Mouse (Mus musculus) left cerebral cortex, postnatal 25 days (tissue): ENCODE measurements at regions not wholly inside any gene's neighbourhood (a gene's known extent, or its start where the extent isn't known, plus 50 kb on each side); places are given as distances from the start of the nearest gene placed in this dataset.
"Not testable (repeated sequence)": the region's sequence is repeated elsewhere in the genome, so short reads cannot be mapped to it uniquely, and the experiment has no call there.

Source experiments
- DNase-seq, 2 experiments: peaks; one replicate each; pipeline ENCODE4 v3.0.0; 2022; ENCODE audit warnings: low spot score in 2 of 2, mixed read lengths in 1 of 2
- intact Hi-C: fragments of 180-260 bp; cut with DNase I; formaldehyde crosslinking; loops from one replicate; pipeline ENCODE4 v1.15.1; 2025

- intact Hi-C loops: no loop called here
- no peak for DNase-seq
These were observed 56.5 kb downstream of the Gm8797 start for GRCm38 (mm10) chr3:5806947-5807575.

DNA sequence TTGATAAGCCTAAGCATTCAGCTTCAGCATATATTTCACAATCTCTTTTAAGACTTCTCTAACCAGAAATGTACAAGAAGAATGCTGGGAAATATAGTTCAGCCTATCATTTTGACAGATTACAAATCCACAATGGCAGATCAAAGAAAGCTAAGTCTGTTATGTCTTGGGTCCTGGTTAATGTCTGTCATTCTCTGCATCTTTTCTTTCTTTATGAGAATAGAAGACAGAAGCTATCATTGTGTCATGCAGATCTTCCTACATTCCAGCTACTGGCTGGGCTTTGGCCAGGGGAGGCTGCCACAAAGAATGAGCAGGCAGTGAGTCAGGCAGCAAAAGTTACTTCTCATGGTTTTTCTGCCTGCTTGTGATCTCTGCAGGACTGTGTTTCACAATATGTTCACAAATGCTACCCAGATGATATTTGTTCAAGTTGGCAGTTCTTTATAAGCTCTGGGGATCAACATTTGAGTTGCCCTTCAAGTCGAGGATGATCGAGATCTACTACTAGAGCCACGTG lies 60.5 kb downstream of the Gm8797 start:
- no peak for DNase-seq
- intact Hi-C loops: no loop called here

DNA sequence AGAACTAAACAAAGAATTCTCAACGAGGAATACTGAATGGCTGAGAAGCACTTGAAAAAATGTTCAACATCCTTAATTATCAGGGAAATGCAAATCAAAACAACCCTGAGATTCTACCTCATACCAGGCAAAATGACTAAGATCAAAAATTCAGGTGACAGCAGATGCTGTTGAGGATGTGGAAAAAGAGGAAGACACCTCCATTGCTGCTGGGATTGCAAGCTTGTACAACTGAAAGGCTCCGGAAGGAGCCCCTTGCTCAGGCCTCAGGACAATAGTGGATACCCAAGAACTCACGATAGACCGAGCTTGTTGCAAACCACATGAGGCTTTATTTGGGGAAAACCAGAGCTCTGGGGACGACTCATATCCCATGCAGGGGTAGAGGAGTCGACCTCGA lies 69.6 kb downstream of the Gm8797 start:
- intact Hi-C loops, DNase-seq: not testable (repeated sequence)

GRCm38 (mm10) chr3:5860237-5860636 lies 109.6 kb downstream of the Gm8797 start:
- peak; percentile 100 for DNase-seq
- intact Hi-C loops: not testable (repeated sequence)

DNA sequence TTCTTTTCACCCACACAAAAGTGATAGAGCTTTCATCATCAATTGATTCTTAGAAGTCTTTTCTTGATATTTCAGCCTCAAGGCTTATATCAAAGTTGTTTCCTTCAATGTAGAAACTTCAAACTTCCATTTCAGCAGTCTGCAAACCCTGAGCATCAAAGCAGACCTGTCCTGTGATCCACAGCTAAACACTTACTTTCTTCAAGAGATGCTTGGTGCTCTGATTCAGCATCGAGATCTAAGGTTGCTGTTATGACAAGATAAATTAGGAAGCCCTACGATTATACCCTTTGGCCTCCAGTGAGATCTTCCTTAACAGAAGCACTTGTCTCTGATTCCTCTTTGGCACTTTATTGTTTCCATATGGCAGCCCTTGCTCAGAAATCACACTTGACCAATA lies 119.8 kb downstream of the Gm8797 start:
- intact Hi-C loops: no loop called here
- DNase-seq: no peak

DNA sequence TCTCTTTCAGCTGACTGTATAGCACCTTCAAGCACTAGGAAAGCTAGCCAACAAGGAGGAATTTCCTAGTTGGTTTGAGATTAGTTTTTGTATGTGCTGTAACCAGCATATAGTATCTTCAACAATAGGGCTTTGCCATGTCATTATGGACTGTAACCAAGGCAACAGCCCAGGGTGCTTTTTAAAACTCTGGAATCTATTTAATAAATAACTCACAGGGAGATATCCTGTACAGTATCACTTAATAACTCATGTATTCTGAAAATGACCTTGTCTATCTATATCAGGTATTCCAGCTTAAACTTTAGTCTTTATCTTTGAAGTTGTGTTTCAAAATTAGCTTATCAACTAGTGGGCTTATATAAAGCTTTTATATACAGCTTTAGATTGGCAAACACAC lies 128.5 kb downstream of the Gm8797 start:
- DNase-seq: no peak
- intact Hi-C loops: no loop called here

- DNase-seq: no peak
- intact Hi-C loops: no loop called here
These were observed 166.9 kb downstream of the Gm8797 start for GRCm38 (mm10) chr3:5917536-5917935.

GRCm38 (mm10) chr3:5950243-5950642 lies 199.6 kb downstream of the Gm8797 start:
- intact Hi-C loops: not testable (repeated sequence)

GRCm38 (mm10) chr3:5989011-5989645 lies 238.5 kb downstream of the Gm8797 start:
- intact Hi-C loops, DNase-seq: not testable (repeated sequence)

More at GRCm38 (mm10) chr3:5950243-5950642, 199.6 kb downstream of the Gm8797 start:
- DNase-seq: not testable (repeated sequence)

GRCm38 (mm10) chr3:6004423-6004822 lies 253.8 kb downstream of the Gm8797 start:
- intact Hi-C loops: no loop called here

DNA sequence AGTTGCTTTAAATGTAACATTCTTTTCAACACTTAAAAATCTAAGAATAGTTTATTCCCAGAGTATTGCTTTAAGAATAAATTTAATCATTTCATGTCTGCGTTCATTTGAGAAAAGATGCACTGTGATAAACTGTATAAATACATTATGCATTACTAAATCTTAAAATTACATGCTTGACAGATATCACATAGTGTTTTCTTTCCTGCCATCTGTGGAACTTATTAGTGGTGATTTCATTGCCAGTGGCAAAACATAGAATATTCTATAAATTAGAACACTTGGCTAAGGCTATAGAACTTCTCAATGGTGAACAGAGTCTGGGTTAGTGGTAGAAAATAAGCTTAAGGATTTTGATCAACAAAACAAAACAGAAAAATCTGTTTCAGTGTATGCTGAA lies 268.1 kb downstream of the Gm8797 start:
- intact Hi-C loops: no loop called here
- DNase-seq: no peak

More at GRCm38 (mm10) chr3:6004423-6004822, 253.8 kb downstream of the Gm8797 start:
- DNase-seq: no peak

DNA sequence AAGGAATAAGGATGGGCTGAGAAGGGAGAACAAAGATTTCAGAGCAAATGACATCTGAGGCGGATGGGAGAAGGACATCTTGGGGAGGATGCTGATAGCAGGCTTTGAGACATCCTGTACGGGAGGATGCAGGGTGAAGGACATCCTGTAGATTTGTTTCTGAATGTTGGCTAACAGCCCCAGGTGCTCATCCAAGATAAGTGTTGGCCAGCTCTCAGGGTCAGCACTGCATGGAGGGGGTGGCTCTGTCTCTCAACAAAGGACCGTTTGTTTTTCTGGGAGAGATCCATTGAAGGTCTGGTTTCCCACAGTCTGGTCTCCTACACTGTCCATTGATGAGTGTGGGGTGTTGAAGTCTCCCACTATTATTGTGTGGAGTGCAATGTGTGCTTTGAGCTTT lies 290.7 kb downstream of the Gm8797 start:
- intact Hi-C loops, DNase-seq: not testable (repeated sequence)

GRCm38 (mm10) chr3:6049472-6050045 lies 299.0 kb downstream of the Gm8797 start:
- intact Hi-C loops: no loop called here

GRCm38 (mm10) chr3:6051901-6052300 lies 301.3 kb downstream of the Gm8797 start:
- DNase-seq: no peak
- intact Hi-C loops: no loop called here

More at GRCm38 (mm10) chr3:6049472-6050045, 299.0 kb downstream of the Gm8797 start:
- no peak for DNase-seq

DNA sequence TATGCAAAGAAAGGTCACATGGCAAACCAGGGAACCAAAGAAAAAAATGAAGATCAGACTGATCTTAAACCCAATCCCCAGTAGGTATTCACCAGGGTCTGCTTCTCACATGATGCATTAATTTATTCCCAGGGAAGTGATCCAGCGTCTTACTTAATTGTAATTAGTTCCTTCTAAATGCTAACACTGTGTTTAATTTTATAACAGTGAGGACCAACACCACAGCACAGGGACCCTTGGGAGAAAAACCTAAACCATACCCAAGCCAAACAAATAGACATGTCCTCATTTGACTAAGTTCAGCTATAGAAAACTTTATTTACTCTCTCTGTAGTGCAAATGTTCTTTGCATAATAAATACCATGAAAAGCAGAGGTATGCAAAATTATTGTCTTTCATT lies 333.2 kb downstream of the Gm8797 start:
- intact Hi-C loops: no loop called here
- no peak for DNase-seq

- intact Hi-C loops: no loop called here
- DNase-seq: no peak
These were observed 336.7 kb downstream of the Gm8797 start for GRCm38 (mm10) chr3:6087267-6087666.

DNA sequence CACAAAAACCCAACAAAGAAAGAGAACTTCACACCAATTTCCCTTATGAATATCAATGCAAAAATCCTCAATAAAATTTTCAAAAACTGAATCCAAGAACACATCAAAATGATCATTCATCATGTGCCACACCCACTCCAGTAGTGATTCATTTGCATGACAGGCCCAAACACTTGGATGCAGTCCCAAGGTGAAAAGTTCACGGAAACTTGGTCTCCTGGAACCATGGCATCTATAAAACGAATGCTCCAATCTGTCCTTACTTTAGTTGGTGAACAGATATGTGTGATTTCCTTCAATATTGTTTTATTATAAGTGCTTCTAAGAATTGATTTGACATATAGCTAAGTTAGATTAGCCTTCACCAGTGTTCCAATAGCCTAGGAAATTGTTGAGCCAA lies 343.3 kb downstream of the Gm8797 start:
- DNase-seq: no peak
- intact Hi-C loops: no loop called here

- intact Hi-C loops, DNase-seq: not testable (repeated sequence)
These were observed 343.8 kb downstream of the Gm8797 start for GRCm38 (mm10) chr3:6094410-6094809.

GRCm38 (mm10) chr3:6100863-6101262 lies 350.3 kb downstream of the Gm8797 start:
- no peak for DNase-seq
- intact Hi-C loops: no loop called here

- no peak for DNase-seq
- intact Hi-C loops: no loop called here
These were observed 352.3 kb downstream of the Gm8797 start for GRCm38 (mm10) chr3:6102866-6103265.

DNA sequence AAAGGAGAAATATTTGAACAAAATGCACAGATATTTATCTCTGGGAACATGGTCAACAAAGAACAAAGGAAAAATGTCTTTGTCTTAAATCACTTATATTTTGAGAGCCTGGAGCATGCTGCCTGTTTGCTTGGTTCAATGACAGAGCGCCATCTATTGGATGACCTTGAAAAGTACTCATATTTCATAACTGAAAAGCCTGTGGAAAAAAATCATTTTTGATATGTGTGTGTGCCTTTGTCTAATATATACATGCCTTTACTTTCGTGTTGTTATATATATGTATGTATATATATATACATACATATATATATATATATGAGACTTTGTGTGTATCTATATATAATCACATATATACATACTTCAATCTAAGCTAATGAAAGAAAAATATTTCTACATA lies 356.1 kb downstream of the Gm8797 start:
- intact Hi-C loops: no loop called here
- peak; percentile 9 to 13 for DNase-seq
